ENCODE assay signal across 20 mouse cellular contexts in genomic region chr9:27830519-27830918, GRCm38 (mm10). TPM values are rescaled to one million over a fixed set of nuclear protein-coding genes. Genes with fewer than 3 reads are reported as not detected.
"Had no signal": no experiment of that assay in that cellular context is flagged by ENCODE, and none has a peak within 500 bp of the region (broad histone marks: within the 10 kb centered on the region; RNA-seq: fewer than 3 reads in every experiment).

No protein-coding gene starts in this region.

- H3K4me2 ChIP-seq: liver, embryonic 13.5 days; neural tube, embryonic 13.5 days had no signal

- H3K9ac ChIP-seq: liver, embryonic 13.5 days; neural tube, embryonic 13.5 days had no signal

- H3K27ac ChIP-seq: kidney, postnatal 0 days; layer of hippocampus, adult 2 months; left cerebral cortex, adult 2 months; liver, embryonic 13.5 days; neural tube, embryonic 13.5 days had no signal

- H3K4me1 ChIP-seq: liver, embryonic 13.5 days; neural tube, embryonic 13.5 days had no signal

- H3K9me3 ChIP-seq: liver, embryonic 13.5 days; neural tube, embryonic 13.5 days had no signal

- ATAC-seq: intestine, embryonic 16.5 days had no signal

- H3K27me3 ChIP-seq: liver, embryonic 13.5 days; neural tube, embryonic 13.5 days had no signal

- DNase-seq: kidney, adult 18-20 months; kidney, postnatal 25 days; layer of hippocampus, adult 9-11 months; layer of hippocampus, postnatal 36 days; liver, embryonic 13.5 days; lung, adult 2 months; lung, postnatal 14 days; lung, postnatal 4 days; thymus, adult 18-20 months; thymus, postnatal 36 days had no signal

- H3K4me3 ChIP-seq: layer of hippocampus, adult 2 months; left cerebral cortex, adult 2 months; liver, embryonic 13.5 days; myocyte; neural tube, embryonic 13.5 days had no signal

- H3K36me3 ChIP-seq: liver, embryonic 13.5 days; neural tube, embryonic 13.5 days had no signal

RNA-seq across cellular contexts. Expression of gene Opcml, which starts 39.9 kb away (rescaled TPM):
- total RNA-seq: megakaryocyte progenitor cell, adult 5-6 weeks; megakaryocyte-erythroid progenitor cell, adult 5-6 weeks; monocyte, adult 5-6 weeks had no signal
- polyA plus RNA-seq: liver, adult 2 months; myocyte had no signal
